In the genomic region with DNA sequence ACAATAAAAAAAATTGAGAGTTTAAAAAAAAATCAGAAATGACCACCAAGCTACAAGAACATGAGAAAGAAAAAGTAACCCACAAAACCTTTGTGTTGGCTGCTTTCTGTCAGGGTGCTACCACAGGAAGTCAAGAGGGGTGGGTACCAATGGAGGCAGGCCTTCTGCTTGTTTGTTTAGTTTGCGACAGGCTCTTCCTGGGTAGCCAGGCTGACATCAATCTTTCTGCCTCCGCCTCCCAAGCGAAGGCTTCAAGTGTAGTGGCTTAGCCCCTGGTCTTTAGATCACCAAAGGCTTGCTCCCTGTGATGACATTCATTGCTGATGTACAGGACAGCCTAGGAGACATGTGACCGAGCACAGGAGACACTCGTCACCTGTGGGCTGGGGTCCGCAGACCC, we compare ENCODE assay signal across 20 mouse cellular contexts. TPM values are rescaled to one million over a fixed set of nuclear protein-coding genes. Genes with fewer than 3 reads are reported as not detected.
A peak's percentile ranks its signal among the peaks of the same experiment; 100 is the strongest.
DNase-seq lines count a peak whose midpoint lies in the region; ATAC-seq lines count a peak whose summit lies in the region.
"Had no signal": no experiment of that assay in that cellular context is flagged by ENCODE, and none has a peak within 500 bp of the region (broad histone marks: within the 10 kb centered on the region; RNA-seq: fewer than 3 reads in every experiment).

No protein-coding gene starts in this region.

- H3K27me3 ChIP-seq in heart, embryonic 10.5 days (ENCODE audit: insufficient read depth, poor library complexity, severe bottlenecking), result no peaks in the 10 kb centered on the region
- H3K27me3 ChIP-seq: forebrain, embryonic 12.5 days; heart, embryonic 12.5 days; hindbrain, embryonic 13.5 days; intestine, embryonic 15.5 days; liver, embryonic 15.5 days; neural tube, embryonic 12.5 days had no signal

- ATAC-seq in granulocyte monocyte progenitor cell, adult 5-6 weeks (replicated peaks; ENCODE audit: poor library complexity, severe bottlenecking), result no peak

- peak; percentile 52 for DNase-seq in heart, embryonic 10.5 days (ENCODE audit: low spot score)
- DNase-seq in heart, postnatal 4 days, result no peak
- DNase-seq in CD4-positive, CD25-positive, alpha-beta regulatory T cell, adult 2 months (ENCODE audit: low read depth, low spot score), result peak; percentile 70
- peak; percentile 81 for DNase-seq in naive thymus-derived CD4-positive, alpha-beta T cell, adult 2 months (ENCODE audit: low read depth)
- DNase-seq in thymus, postnatal 25 days, result peak; percentile 37
- no peak for DNase-seq in kidney, adult 8-10 months
- DNase-seq: adrenal gland, adult 8-10 months; cerebellum, adult 9-10 months; gastrocnemius, postnatal 36 days; heart, postnatal 14 days; right cerebral cortex, adult 18-20 months had no signal

- no peaks in the 10 kb centered on the region for H3K4me1 ChIP-seq in heart, embryonic 10.5 days
- H3K4me1 ChIP-seq: embryonic facial prominence, embryonic 10.5 days; forebrain, embryonic 12.5 days; heart, embryonic 12.5 days; hindbrain, embryonic 13.5 days; intestine, embryonic 15.5 days; liver, embryonic 15.5 days; midbrain, embryonic 10.5 days; neural tube, embryonic 12.5 days had no signal

- H3K4me3 ChIP-seq in heart, embryonic 10.5 days, result no peak overlapping the region
- H3K4me3 ChIP-seq: embryonic facial prominence, embryonic 10.5 days; forebrain, embryonic 12.5 days; heart, embryonic 12.5 days; hindbrain, embryonic 13.5 days; intestine, embryonic 15.5 days; liver, embryonic 15.5 days; midbrain, embryonic 10.5 days; neural tube, embryonic 12.5 days had no signal

- peaks cover 29% of the 10 kb centered on the region; the same call in 1 of the 2 replicates for H3K36me3 ChIP-seq in heart, embryonic 10.5 days

- WGBS in heart, embryonic 10.5 days, result 63% methylated on average over 6 of the region's 6 CpGs

- no peak overlapping the region for H3K27ac ChIP-seq in heart, embryonic 10.5 days
- H3K27ac ChIP-seq: embryonic facial prominence, embryonic 10.5 days; forebrain, embryonic 12.5 days; hindbrain, embryonic 13.5 days; intestine, embryonic 15.5 days; liver, embryonic 15.5 days; midbrain, embryonic 10.5 days; neural tube, embryonic 12.5 days had no signal

- H3K9me3 ChIP-seq in heart, embryonic 10.5 days, result no peaks in the 10 kb centered on the region
- H3K9me3 ChIP-seq: embryonic facial prominence, embryonic 10.5 days; forebrain, embryonic 12.5 days; heart, embryonic 12.5 days; hindbrain, embryonic 13.5 days; intestine, embryonic 15.5 days; liver, embryonic 15.5 days; midbrain, embryonic 10.5 days; neural tube, embryonic 12.5 days had no signal

RNA-seq across cellular contexts. Expression of a gene that starts 16.2 kb away (rescaled TPM):
- 4.5 and 7.1 TPM in 2 replicates for polyA plus RNA-seq in heart, embryonic 10.5 days (2016; fragmentation: Nextera tagmentation; extraction: Ambion mirVana)
- total RNA-seq in heart, postnatal 4 days (2021), result 10 to 100 TPM; 22.8 to 24.5 TPM
- total RNA-seq in granulocyte monocyte progenitor cell, adult 5-6 weeks (2014; fragmentation: Nextera tagmentation), result 1.5 TPM in 2 replicates
- 2.6 and 3.1 TPM in 2 replicates for total RNA-seq in granulocyte monocyte progenitor cell, adult 5-6 weeks (2017)

RNA-seq across cellular contexts. Expression of a gene that starts 21.7 kb away (rescaled TPM):
- polyA plus RNA-seq in heart, embryonic 10.5 days (2016; fragmentation: Nextera tagmentation; extraction: Ambion mirVana), result 0.11 and 0.33 TPM in 2 replicates
- under 1 TPM; 0.52 to 0.55 TPM for total RNA-seq in heart, postnatal 4 days (2021)
- total RNA-seq in granulocyte monocyte progenitor cell, adult 5-6 weeks (2014; fragmentation: Nextera tagmentation), result 0.43 TPM in 1 of 2 replicates, not detected in the other
- total RNA-seq in granulocyte monocyte progenitor cell, adult 5-6 weeks (2017), result 0.17 and 0.52 TPM in 2 replicates

Comparison
In these comparisons a context has a peak if more than half of its experiments do, and no peak if none do; other contexts are left out.
1. DNase-seq: peak in heart, embryonic 10.5 days (single experiment), CD4-positive, CD25-positive, alpha-beta regulatory T cell, adult 2 months (single experiment), naive thymus-derived CD4-positive, alpha-beta T cell, adult 2 months (single experiment) and thymus, postnatal 25 days (single experiment); none in heart, postnatal 4 days (single experiment) and kidney, adult 8-10 months (0 of 2).
2. RNA of a gene that starts 16.2 kb away (total RNA-seq): 22.8 to 24.5 TPM in heart, postnatal 4 days; 1.5 to 3.1 TPM in granulocyte monocyte progenitor cell, adult 5-6 weeks; every median in the first group is over 4 times any median in the second.